Mouse (Mus musculus) heart, embryonic 11.5 days (tissue): ENCODE measurements around the gene Nudt4. TPM values are rescaled to one million over a fixed set of nuclear protein-coding genes. Genes with fewer than 3 reads are reported as not detected.

ENCODE experiments used
- ATAC-seq: fragments of 200-750 bp; cut with Nextera tagmentation; replicated peaks from 2 replicates; pipeline ENCODE4 v1.8.0; 2017; ENCODE audit warnings: moderate library complexity; ENCODE audit not compliant: insufficient number of reproducible peaks, low FRiP score, low TSS enrichment
- H3K27ac ChIP-seq: fragments of 300-500 bp; sonication (generic); 2 replicates; pipeline ENCODE4 v1.5.1; 2014; ENCODE audit warnings: mild to moderate bottlenecking, low read depth, low read length
- H3K27me3 ChIP-seq: fragments of 300-500 bp; sonication (generic); 2 replicates; pipeline ENCODE4 v1.6.1; 2014; ENCODE audit warnings: mild to moderate bottlenecking, low read length, mixed read lengths; ENCODE audit not compliant: control insufficient read depth, insufficient read depth
- H3K36me3 ChIP-seq: fragments of 300-500 bp; sonication (generic); 2 replicates; pipeline ENCODE4 v1.6.1; 2014; ENCODE audit warnings: mild to moderate bottlenecking, low read length, moderate library complexity, mixed read lengths; ENCODE audit not compliant: control insufficient read depth, insufficient read depth
- H3K4me1 ChIP-seq: fragments of 300-500 bp; sonication (generic); 2 replicates; pipeline ENCODE4 v1.6.1; 2014; ENCODE audit warnings: low read length; ENCODE audit not compliant: control insufficient read depth, insufficient read depth
- H3K4me2 ChIP-seq: fragments of 300-500 bp; sonication (generic); 2 replicates; pipeline ENCODE4 v1.6.1; 2014; ENCODE audit warnings: mild to moderate bottlenecking, moderate library complexity
- H3K4me3 ChIP-seq: fragments of 300-500 bp; sonication (generic); 2 replicates; pipeline ENCODE4 v1.5.1; 2014; ENCODE audit warnings: low read depth, low read length
- H3K9ac ChIP-seq: fragments of 300-500 bp; sonication (generic); 2 replicates; pipeline ENCODE4 v1.6.1; 2014; ENCODE audit warnings: mild to moderate bottlenecking, low read depth, low read length, moderate library complexity
- H3K9me3 ChIP-seq: fragments of 300-500 bp; sonication (generic); replicated peaks from 2 replicates; pipeline ENCODE4 v1.6.1; 2016; ENCODE audit warnings: low read length; ENCODE audit not compliant: control insufficient read depth
- WGBS: fragments of 180-500 bp; shearing (Covaris S2); extraction: QIAGEN DNeasy Blood & Tissue Kit; methylation state at CpG from one replicate; pipeline ENCODE4 v1.1.7; 2014; ENCODE audit not compliant: insufficient replicate concordance; 5-methylcytosine and 5-hydroxymethylcytosine counted together
- polyA plus RNA-seq: library from polyadenylated mRNA; unstranded; fragments of >200 nt; fragmentation: Nextera tagmentation; extraction: Ambion mirVana; gene quantifications from 2 replicates; pipeline ENCODE4 v1.2.1, GENCODE M21; 2014

The Nudt4 gene
- polyA plus RNA-seq, 1 experiment from 2014 or later = 147 TPM

DNA sequence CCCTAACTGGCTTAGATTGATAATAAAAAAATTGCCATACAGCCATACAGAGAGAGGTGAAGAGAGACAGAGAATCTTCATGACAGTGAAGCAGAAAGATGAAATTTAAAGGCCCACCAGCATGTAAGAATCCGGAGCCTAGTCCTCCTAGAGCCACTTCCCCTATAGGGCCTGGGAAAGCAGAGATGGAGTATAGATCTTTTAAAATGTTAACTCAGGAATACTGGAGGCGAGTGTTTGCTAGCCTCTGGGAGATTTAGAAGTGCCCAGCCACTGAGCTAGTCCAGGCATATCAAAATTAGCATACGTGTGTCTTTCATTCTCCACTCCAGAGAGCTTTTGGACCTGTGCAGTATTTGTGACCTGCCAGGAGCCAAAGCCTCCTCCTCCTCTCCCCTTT is 54.7 kb downstream of the Nudt4 start:
- Histone ChIP-seq H3K27me3 (no peaks in the 10 kb centered on the region), H3K4me1 (no peaks in the 10 kb centered on the region), H3K9ac (no peak overlapping the region), H3K9me3 (no peaks in the 10 kb centered on the region), H3K36me3 (no peaks in the 10 kb centered on the region), H3K4me3 (no peak overlapping the region), H3K27ac (no peak overlapping the region), H3K4me2 (no peak overlapping the region)
- ATAC-seq = no peak
- 69% methylated on average over 3 of the region's 3 CpGs for WGBS

DNA sequence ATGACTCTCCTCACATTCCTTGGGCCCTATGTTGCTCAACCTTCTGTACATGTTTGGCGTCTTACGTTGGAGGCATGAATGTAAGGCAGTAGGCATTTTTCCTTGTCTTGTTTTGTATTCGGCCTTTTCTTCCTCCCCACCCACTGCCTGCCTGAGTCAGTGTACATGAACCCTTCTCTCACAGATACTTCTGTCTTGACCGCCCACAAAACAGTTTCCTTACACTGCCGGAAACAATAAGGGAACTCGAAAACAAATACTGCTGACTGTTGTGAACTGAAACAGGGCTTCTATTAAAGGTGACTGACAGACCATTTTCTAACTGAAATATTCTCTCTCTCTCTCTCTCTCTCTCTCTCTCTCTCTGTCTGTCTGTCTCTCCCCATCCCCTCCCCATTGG is 55.2 kb downstream of the Nudt4 start:
- Histone ChIP-seq H3K27me3 (no peaks in the 10 kb centered on the region), H3K4me1 (no peaks in the 10 kb centered on the region), H3K9me3 (no peaks in the 10 kb centered on the region), H3K4me2 (no peak overlapping the region), H3K9ac (no peak overlapping the region), H3K27ac (no peak overlapping the region), H3K36me3 (no peaks in the 10 kb centered on the region), H3K4me3 (no peak overlapping the region)
- 74% methylated on average over 6 of the region's 6 CpGs for WGBS
- no peak for ATAC-seq

DNA sequence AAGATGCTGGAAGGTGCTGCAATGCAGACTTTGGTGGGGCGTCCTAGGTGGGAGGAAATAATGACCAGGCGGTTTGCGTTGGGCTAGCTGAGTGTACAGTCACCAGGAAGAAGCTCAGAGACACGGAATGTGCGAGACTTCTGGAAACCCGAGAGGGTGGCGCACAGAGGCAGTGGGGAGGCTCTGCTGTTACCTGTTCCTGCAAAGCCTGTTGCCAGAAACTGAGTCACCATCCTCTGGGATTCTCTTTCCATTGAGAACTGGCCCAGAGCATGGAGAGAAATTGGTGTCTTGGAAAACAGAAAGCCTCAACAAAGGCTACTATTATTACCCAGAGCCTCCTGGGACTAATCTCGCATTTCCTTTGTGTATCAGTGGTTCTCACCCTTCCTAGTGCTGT is 55.8 kb downstream of the Nudt4 start:
- Histone ChIP-seq H3K27ac (no peak overlapping the region), H3K4me1 (no peaks in the 10 kb centered on the region), H3K4me2 (no peak overlapping the region), H3K27me3 (no peaks in the 10 kb centered on the region), H3K4me3 (no peak overlapping the region), H3K9ac (no peak overlapping the region), H3K9me3 (no peaks in the 10 kb centered on the region), H3K36me3 (no peaks in the 10 kb centered on the region)
- ATAC-seq = no peak
- WGBS = 74% methylated on average over 8 of the region's 8 CpGs

DNA sequence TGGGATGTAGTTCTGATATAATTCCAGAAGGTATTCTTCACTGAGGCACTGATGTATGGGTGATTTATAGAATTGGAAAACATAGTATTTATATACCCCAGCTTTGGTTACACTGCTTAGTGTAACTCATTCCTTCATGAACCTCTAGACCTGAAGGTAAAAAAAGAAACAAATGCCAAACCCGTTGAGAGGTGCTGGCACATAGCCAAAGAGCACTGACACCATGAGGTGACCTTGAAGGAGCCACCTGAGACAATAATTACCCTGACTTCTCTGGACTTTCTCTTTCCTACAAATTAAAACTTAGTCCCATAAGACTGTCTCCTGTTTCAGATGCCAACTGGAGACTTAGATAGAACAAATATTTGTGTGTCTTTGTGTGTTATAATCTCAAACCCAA is 59.6 kb downstream of the Nudt4 start:
- Histone ChIP-seq H3K4me1 (peaks cover 4% of the 10 kb centered on the region), H3K36me3 (no peaks in the 10 kb centered on the region), H3K4me3 (no peak overlapping the region), H3K27me3 (no peaks in the 10 kb centered on the region), H3K9me3 (no peaks in the 10 kb centered on the region), H3K4me2 (no peak overlapping the region), H3K27ac (no peak overlapping the region), H3K9ac (no peak overlapping the region)
- ATAC-seq = no peak
- 27% methylated on average over 1 of the region's 1 CpGs for WGBS

DNA sequence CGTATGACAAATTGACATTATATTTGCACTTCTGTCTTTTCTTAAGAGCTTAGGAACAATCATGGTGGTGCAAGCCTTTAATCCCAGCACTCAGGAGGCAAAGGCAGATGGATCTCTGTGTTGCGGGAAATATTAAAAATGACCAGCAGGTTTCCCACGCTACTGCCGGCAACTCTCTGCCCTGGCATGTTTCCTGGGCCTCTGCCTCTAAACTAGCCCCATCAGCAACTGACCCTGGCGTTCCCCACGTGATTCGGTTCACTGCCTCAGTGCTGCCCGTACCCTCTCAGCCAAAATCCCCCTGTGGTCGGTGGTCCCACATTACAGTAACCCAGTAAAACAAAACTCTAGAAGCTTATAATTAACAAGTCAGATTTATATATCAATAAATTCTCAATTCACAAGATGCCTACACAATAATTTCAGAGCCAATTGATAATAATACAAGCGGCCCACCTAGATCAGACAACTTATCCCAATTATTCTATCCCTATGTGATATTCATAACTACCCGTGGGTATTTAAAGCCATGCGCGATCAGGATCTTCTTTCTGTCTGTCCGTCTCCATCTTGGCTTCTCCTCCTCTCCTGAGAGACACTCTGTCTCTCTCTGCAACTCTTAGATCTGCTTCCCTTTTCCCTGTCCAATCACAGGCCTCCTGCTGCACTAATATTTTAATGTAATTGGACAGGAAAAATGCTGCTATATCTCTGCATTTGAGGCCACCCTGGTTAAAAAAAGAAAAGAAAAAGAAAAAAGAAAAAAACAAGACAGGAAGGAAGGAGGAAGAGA is 60.3 kb downstream of the Nudt4 start:
- WGBS = 86% methylated on average over 14 of the region's 14 CpGs
- no peak for ATAC-seq
- no peak overlapping the region for H3K9ac ChIP-seq
- no peaks in the 10 kb centered on the region for H3K27me3 ChIP-seq
- H3K4me1 ChIP-seq = peaks cover 4% of the 10 kb centered on the region
- no peaks in the 10 kb centered on the region for H3K36me3 ChIP-seq
- H3K4me3 ChIP-seq = no peak overlapping the region
- no peaks in the 10 kb centered on the region for H3K9me3 ChIP-seq
- H3K27ac ChIP-seq = no peak overlapping the region
- no peak overlapping the region for H3K4me2 ChIP-seq

DNA sequence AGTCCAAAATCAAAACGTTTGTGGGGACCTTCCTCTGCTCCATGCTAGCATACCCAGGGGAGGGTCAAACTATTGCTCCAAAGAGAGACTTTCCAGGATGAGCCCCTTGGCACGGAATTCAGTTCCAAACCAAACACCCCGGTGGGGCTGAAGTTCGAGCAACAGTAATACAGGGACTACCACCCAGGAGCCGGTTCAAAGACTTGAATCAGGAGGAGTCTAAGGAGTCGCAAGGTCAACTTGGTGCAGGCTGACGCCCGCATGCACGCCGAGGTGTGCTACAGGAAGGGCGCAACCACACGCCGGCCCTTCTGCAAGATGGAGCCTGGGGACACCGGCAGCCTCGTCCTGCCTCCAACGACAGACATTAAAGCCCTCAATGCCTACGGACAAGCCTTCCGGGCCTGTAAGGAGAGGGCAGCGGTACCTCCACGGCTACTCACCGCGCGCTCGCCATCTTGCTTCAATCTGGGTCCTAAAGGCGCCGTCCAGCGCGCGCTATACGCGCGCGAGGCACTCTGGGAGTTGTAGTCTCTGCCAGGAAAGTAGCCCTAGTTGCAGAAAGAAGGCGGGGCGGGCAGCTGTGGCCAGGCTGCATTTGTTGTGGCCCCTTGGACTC is 62.4 kb downstream of the Nudt4 start, which contains the start of gene Mrpl42:
Gene Mrpl42 (minus strand): TSS at position 478 of the 619 bp plus-strand sequence.
- WGBS = under 1% methylated on average over 35 of the region's 35 CpGs
- peak within 1 kb of the TSS; percentile 85 for H3K9ac ChIP-seq
- H3K27ac ChIP-seq = peak within 1 kb of the TSS; percentile 86
- H3K36me3 ChIP-seq = peaks cover 6% of the 10 kb centered on the region
- peak within 1 kb of the TSS; percentile 81 for H3K4me3 ChIP-seq
- no peaks in the 10 kb centered on the region for H3K27me3 ChIP-seq
- no peaks in the 10 kb centered on the region for H3K9me3 ChIP-seq
- H3K4me1 ChIP-seq = peaks cover 4% of the 10 kb centered on the region
- peak; percentile 91 for ATAC-seq
- H3K4me2 ChIP-seq = peak within 1 kb of the TSS; percentile 77

DNA sequence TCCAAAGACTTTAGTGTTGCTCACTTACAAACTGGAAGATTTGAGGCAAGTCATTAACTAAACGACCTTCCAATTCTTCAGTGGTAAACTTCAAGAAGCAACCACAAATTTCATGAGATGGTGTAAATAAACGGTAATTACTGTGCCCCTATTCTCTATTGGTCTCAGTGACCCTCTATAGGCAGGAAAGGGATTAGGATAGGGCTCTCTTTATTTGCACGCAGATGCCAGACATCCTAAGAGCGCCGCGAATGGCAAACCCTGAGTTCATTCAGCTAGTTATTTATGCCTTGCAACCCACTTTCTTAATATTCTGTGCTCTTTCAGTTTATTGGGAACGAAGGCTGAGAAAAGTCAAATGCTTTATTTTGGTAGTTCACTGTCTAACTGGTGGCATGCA is 62.9 kb downstream of the Nudt4 start:
- Histone ChIP-seq H3K4me1 (peaks cover 4% of the 10 kb centered on the region), H3K36me3 (peaks cover 6% of the 10 kb centered on the region), H3K4me2 (peak overlapping the region; percentile 77), H3K4me3 (peak overlapping the region; percentile 81), H3K9ac (peak overlapping the region; percentile 85), H3K27me3 (no peaks in the 10 kb centered on the region), H3K9me3 (no peaks in the 10 kb centered on the region), H3K27ac (peak overlapping the region; percentile 86)
- no peak for ATAC-seq
- 4% methylated on average over 7 of the region's 7 CpGs for WGBS
